Mouse (Mus musculus): Measurements from ENCODE around the gene Sec23ip.

DNA sequence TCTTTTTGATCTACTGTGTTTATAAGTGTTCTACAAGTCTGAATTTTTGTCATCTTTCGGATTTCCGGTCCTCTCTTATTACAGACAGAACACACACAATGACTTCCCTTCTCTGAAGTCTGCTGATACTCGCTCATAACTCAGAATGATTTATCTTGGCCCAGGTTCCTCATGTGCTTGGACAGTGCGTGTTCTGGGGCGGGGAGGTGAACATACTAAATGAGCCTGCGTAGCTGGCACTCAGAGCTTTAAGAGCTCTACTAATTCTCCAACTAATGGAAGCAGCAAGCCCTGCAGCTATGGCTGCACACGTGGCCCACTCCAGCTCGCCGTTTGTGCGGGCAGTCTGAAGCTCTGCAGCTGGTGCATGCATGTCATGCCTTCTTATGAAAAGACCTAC lies 16.0 kb upstream of the Sec23ip start:
- TF ChIP-seq CTCF (IDR thresholded peaks at IDR 0.05; ENCODE audit: low read depth, low read length) (no peak), POLR2A (IDR thresholded peaks at IDR 0.05; ENCODE audit: extremely low read depth, insufficient read depth, low read length) (no peak)

All from liver, adult 2 months (tissue).